ENCODE assay signal across 21 mouse cellular contexts in genomic region chr9:32752602-32753001, GRCm38 (mm10).
DNase-seq lines count a peak whose midpoint lies in the region; ATAC-seq and TF ChIP-seq lines count a peak whose summit lies in the region.
"Had no signal": no experiment of that assay in that cellular context is flagged by ENCODE, and none has a peak within 500 bp of the region (broad histone marks: within the 10 kb centered on the region; RNA-seq: fewer than 3 reads in every experiment).

No protein-coding gene starts in this region.

- DNase-seq in CD4-positive, CD25-positive, alpha-beta regulatory T cell, adult 2 months (ENCODE audit: low read depth, low spot score): peak; percentile 50
- peak; percentile 35 for DNase-seq in kidney, adult 2 months
- peak; percentile 61 to 62 for DNase-seq in heart, adult 9 months (ENCODE audit: low spot score in 2 of 2)
- no peak for DNase-seq in heart, postnatal 0 days (ENCODE audit: low spot score)
- no peak for DNase-seq in adrenal gland, postnatal 14 days
- no peak for DNase-seq in right cerebral cortex, postnatal 25 days
- DNase-seq: adrenal gland, adult 2 months; cerebellum, adult 18-20 months; gastrocnemius, postnatal 10 days; kidney, postnatal 14 days; lung, postnatal 14 days; right cerebral cortex, adult 18-20 months; spleen, adult 18-20 months had no signal

- H3K4me2 ChIP-seq in kidney, embryonic 16.5 days (replicated peaks; ENCODE audit: low read depth, low read length): no peak overlapping the region
- no peak overlapping the region for H3K4me2 ChIP-seq in heart, postnatal 0 days (ENCODE audit: low read depth, low read length)
- H3K4me2 ChIP-seq: embryonic facial prominence, embryonic 13.5 days; hindbrain, embryonic 13.5 days; limb, embryonic 12.5 days; liver, embryonic 15.5 days had no signal

- no peak overlapping the region for H3K9ac ChIP-seq in kidney, embryonic 16.5 days (replicated peaks; ENCODE audit: low read length)
- no peak overlapping the region for H3K9ac ChIP-seq in heart, postnatal 0 days (replicated peaks; ENCODE audit: low read depth, low read length)
- H3K9ac ChIP-seq: hindbrain, embryonic 13.5 days; limb, embryonic 12.5 days; liver, embryonic 15.5 days had no signal

- no peaks in the 10 kb centered on the region for H3K4me1 ChIP-seq in kidney, adult 2 months (ENCODE audit: control insufficient read depth, insufficient read depth, low read length)
- peaks cover 9% of the 10 kb centered on the region; the same call in 1 of the 2 replicates for H3K4me1 ChIP-seq in kidney, embryonic 16.5 days (ENCODE audit: insufficient read depth, low read length)
- H3K4me1 ChIP-seq in heart, postnatal 0 days (ENCODE audit: control insufficient read depth, insufficient read depth): peaks cover 10% of the 10 kb centered on the region; the same call in 1 of the 2 replicates
- H3K4me1 ChIP-seq: embryonic facial prominence, embryonic 13.5 days; hindbrain, embryonic 13.5 days; liver, embryonic 15.5 days; megakaryocyte, embryonic 14.5 days had no signal

- no peak overlapping the region for H3K4me3 ChIP-seq in kidney, adult 2 months (ENCODE audit: insufficient read depth, low read depth, low read length)
- no peak overlapping the region for H3K4me3 ChIP-seq in kidney, embryonic 16.5 days (ENCODE audit: low read length)
- H3K4me3 ChIP-seq in heart, postnatal 0 days (ENCODE audit: low read depth, low read length): no peak overlapping the region
- H3K4me3 ChIP-seq: embryonic facial prominence, embryonic 13.5 days; hindbrain, embryonic 13.5 days; left cerebral cortex, adult 2 months; limb, embryonic 12.5 days; liver, embryonic 15.5 days; megakaryocyte, embryonic 14.5 days had no signal

- no peak for TF ChIP-seq POLR2A in kidney, adult 2 months (IDR thresholded peaks at IDR 0.05; ENCODE audit: low read depth, low read length)

- WGBS in kidney, adult 2 months: 61% methylated on average over 5 of the region's 5 CpGs
- 63% methylated on average over 5 of the region's 5 CpGs for WGBS in kidney, embryonic 16.5 days
- WGBS in heart, postnatal 0 days: 40% methylated on average over 5 of the region's 5 CpGs

- H3K36me3 ChIP-seq in kidney, adult 2 months (ENCODE audit: control insufficient read depth, insufficient read depth, low read length): no peaks in the 10 kb centered on the region; the same call in 1 of the 2 replicates
- H3K36me3 ChIP-seq in kidney, embryonic 16.5 days (ENCODE audit: insufficient read depth, low read length): peaks cover 22% of the 10 kb centered on the region
- H3K36me3 ChIP-seq in heart, postnatal 0 days (replicated peaks; ENCODE audit: control insufficient read depth, insufficient read depth, low read length): peaks cover 60% of the 10 kb centered on the region
- H3K36me3 ChIP-seq: hindbrain, embryonic 13.5 days; liver, embryonic 15.5 days had no signal

- no peak for ATAC-seq in CD4-positive, CD25-positive, alpha-beta regulatory T cell, adult 4 months
- no peak for ATAC-seq in kidney, embryonic 16.5 days (ENCODE audit: low FRiP score, low TSS enrichment)
- peak; percentile 68 for ATAC-seq in heart, postnatal 0 days (ENCODE audit: insufficient read depth, low read depth)

- no peak overlapping the region for H3K27ac ChIP-seq in kidney, adult 2 months (ENCODE audit: insufficient read depth, low read depth, low read length)
- no peak overlapping the region for H3K27ac ChIP-seq in kidney, embryonic 16.5 days (ENCODE audit: low read length)
- peak overlapping the region; percentile 48 for H3K27ac ChIP-seq in heart, postnatal 0 days (ENCODE audit: low read depth)
- H3K27ac ChIP-seq: embryonic facial prominence, embryonic 13.5 days; hindbrain, embryonic 13.5 days; left cerebral cortex, adult 2 months; limb, embryonic 12.5 days; liver, embryonic 15.5 days had no signal

- H3K9me3 ChIP-seq in kidney, embryonic 16.5 days (ENCODE audit: low read length): no peaks in the 10 kb centered on the region
- no peaks in the 10 kb centered on the region for H3K9me3 ChIP-seq in heart, postnatal 0 days (replicated peaks; ENCODE audit: control insufficient read depth, low read length)
- H3K9me3 ChIP-seq: embryonic facial prominence, embryonic 13.5 days; hindbrain, embryonic 13.5 days; limb, embryonic 12.5 days; liver, embryonic 15.5 days; megakaryocyte, embryonic 14.5 days had no signal

- TF ChIP-seq CTCF in kidney, adult 2 months (conservative IDR thresholded peaks at IDR 0.05; ENCODE audit: insufficient read depth, insufficient read length, low read depth, low read length): no peak
- TF ChIP-seq CTCF in heart, postnatal 0 days (IDR thresholded peaks at IDR 0.05; ENCODE audit: low read depth): no peak

- no peaks in the 10 kb centered on the region for H3K27me3 ChIP-seq in kidney, adult 2 months (replicated peaks; ENCODE audit: control insufficient read depth, insufficient read depth, low read length)
- H3K27me3 ChIP-seq in kidney, embryonic 16.5 days (ENCODE audit: insufficient read depth, low read length): no peaks in the 10 kb centered on the region
- H3K27me3 ChIP-seq in heart, postnatal 0 days (ENCODE audit: control insufficient read depth, insufficient read depth, low read length): no peaks in the 10 kb centered on the region
- H3K27me3 ChIP-seq: embryonic facial prominence, embryonic 13.5 days; hindbrain, embryonic 13.5 days; limb, embryonic 12.5 days; liver, embryonic 15.5 days had no signal

- TF ChIP-seq EP300 in heart, postnatal 0 days (IDR thresholded peaks at IDR 0.05; ENCODE audit: low read depth): 0 out of 2 replicates have a peak, but pooled peaks have one; percentile 42

Comparison
In these comparisons a context has a peak if more than half of its experiments do, and no peak if none do; other contexts are left out.
1. DNase-seq: peak in CD4-positive, CD25-positive, alpha-beta regulatory T cell, adult 2 months (single experiment), kidney, adult 2 months (single experiment) and heart, adult 9 months (2 of 2); none in heart, postnatal 0 days (single experiment), adrenal gland, postnatal 14 days (single experiment) and right cerebral cortex, postnatal 25 days (single experiment).